Mouse (Mus musculus): ENCODE data around the gene Rragd.
A peak's percentile ranks its signal among the peaks of the same experiment; 100 is the strongest.

The Rragd gene

DNA sequence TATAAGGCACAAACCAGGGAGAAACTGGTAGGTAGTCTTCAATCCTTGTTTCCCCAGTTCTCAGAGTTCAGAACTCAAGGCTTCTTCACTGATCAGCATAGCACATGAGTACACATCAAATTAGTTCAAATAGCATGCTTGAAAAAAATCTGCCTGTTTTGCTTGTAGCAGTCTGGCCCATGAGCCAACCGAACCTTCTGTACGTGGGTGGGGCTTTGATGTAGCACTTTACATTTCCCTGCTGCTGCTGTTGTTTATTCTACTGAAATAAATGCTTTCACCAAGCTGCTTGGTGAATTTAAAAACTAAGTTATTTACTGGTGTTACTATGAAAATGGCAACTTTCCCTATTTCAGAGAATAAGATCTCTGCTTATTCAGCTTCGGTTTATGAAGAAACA, 69.2 kb downstream of the Rragd start:
- no peak for DNase-seq

DNA sequence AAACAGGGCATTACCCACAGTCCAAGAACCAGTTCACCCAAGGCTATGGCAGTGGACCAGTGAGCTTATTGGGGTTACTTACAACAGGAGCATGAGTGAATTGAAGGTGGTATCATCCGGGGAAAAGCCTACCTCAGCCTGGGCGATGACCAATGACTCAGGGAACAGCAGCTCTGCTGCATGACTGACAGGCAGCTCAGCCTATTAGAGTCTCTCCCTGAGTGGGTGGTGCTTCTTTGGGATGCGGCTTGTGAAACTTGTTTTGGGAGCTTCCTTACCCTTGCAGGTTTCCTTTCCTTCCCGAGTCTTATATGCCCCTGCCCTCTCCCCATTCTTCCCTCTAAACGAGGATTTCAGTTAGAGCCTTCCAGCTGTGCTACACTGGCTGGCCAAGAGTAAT, 69.8 kb downstream of the Rragd start:
- no peak for DNase-seq

- no peak for DNase-seq
These were observed 71.6 kb downstream of the Rragd start for GRCm38 (mm10) chr4:33054426-33054825.

GRCm38 (mm10) chr4:33056317-33056716, 73.5 kb downstream of the Rragd start:
- DNase-seq, result no peak

- DNase-seq, result peak; percentile 16
These were observed 75.3 kb downstream of the Rragd start for GRCm38 (mm10) chr4:33057890-33058687.

- no peak for DNase-seq
These were observed 78.3 kb downstream of the Rragd start for GRCm38 (mm10) chr4:33061158-33061557.

DNA sequence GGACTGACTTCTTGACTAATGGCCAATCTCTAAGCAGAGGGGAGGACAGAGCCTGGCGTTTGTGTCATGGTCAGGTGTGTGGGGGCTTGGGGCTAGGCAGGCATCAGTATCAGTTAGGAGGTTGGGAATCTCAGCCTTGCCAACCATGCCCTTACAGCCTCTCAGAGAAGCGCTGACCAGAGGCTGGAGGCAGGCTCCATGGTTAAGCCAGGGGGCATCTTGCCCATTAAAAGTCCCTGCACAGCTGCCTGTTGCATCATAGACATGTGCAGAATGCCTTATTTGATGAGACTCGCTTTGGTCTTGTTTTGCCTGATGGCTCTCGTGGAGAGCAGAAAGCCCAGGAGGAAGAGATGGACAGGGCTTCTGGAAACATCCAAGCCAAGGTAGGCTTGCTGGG, 80.1 kb downstream of the Rragd start, which contains the start of gene Gabrr2:
TSS of gene Gabrr2 (plus strand) at position 19 of the 400 bp plus-strand sequence.
- no peak for DNase-seq

DNA sequence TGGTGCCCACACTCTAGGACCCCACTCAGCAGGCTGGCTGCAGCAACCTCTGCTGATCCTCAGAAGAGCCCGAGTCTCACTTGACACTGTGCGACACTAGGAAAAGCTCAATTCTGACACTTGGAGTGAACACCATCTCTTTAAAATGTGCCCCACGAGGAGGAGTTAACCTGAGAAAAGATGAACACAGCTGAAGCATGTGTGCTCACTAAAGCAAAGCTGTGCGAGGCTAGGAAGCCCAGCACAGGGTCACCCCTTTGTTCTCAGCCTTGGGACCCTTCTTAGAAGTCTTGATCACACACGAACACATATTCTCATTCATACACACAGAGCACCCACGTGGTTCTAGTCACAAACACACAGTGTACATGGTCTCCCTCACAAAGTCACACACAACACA, 82.1 kb downstream of the Rragd start:
- DNase-seq, result no peak

DNA sequence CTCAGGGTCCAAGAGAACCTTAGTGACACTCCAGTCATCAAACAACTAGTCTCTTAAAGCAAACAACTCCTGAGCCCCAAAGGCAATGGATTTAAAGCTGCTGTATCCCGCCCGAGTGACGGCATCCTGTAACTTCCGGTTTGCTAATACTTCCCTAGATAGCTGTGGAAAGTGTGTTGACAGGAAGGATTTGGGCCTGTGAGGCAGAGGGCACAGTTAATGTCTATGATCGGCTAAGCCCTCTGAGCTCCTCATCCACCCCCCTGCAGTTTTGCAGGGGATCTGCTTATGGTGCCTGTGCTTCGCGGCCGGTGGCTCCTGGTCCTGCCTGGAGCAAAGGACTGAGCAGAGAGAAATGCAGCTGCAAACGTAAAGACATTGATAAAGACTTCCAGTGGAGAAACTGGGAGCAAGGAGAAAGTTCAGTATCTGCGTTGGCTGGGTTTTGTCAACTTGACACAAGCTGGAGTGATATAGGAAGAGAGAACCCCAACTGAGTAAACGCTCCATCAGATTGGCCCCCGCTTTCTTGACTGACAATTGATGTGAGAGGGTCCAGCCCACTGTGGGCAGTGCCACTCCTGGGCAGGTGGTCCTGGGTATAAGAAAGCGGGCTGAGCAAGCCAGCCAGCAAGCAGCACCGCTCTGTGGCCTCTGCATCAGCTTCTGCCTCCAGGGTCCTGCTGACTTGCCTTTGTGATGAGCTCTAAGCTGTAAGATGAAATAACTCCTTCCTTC, 83.6 kb downstream of the Rragd start:
- DNase-seq, result peak; percentile 26

DNA sequence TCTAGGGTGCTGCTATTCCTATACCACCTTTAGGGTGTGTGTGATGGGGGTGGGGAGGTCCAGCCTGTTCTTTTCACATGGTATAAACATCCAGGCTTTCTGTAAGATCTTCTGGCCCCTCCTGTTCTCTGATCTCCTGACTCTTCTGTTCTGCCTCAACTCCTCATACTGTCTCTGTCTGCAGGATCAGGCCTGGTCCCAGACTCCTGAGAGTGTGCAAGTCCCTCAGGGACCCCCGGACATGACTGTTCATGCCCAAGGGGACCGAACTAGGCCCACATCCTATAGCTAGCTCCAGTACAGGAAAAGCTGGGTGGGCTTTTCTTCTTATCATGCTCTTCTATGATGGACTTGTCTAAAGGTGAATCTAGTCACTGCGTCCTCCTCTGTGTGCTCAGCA, 84.5 kb downstream of the Rragd start:
- DNase-seq, result no peak

DNA sequence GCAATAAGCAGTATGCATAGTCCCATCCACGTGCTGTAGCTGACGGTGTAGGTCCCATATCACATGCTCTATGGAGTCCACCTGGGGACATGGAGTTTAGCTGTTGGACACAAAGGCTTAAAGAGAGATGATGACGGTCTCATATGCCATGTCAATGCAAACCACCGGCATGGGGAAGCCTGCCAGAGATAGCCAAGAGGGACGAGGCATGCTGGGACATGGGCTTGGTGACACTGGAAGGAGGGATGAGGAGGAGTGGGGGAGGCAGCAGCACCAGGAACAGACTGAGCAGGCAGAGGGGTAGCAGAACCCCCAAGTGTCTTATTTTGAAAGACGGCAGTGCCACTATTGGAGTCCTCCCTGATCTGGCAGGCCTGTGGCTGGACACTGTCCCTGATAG, 85.0 kb downstream of the Rragd start:
- DNase-seq, result no peak

DNA sequence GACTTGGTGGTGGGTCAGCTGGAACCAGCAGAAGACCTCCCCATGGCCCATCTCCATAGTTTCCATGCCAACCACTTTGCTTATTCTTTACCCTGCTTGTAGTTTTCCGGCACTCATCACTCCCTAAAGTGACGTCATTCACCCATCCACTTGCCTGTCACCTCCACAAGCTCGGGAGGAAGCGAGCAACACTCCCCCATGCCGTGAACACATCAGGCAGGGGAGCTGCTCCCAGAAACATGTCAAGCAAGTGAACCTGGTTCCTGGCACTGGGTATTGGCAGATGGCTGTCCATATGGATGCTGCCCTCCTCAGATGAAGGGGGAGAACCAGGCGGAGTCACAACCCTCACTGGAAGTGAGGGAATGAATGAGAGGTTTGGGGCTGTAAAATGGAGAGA, 86.1 kb downstream of the Rragd start:
- DNase-seq, result no peak

DNA sequence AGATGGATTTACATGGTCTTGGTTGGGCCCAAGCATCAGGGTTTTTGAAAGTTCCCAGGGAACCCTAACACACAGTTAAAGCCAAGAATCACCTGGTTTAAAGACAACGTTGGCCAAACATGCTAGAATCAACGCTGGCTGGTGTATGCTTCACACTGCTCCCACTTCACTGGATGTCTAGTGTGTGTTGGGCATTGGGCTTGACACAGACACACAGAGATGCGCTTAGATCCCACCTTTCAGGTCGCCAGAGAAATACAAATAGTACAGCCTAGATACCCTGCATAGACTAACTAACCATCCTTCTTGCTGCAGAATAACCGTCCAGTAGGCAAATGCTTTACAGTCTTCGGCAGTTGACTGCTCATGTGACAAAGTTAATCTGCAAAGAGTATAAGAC, 87.5 kb downstream of the Rragd start:
- DNase-seq, result no peak

- DNase-seq, result no peak
These were observed 88.5 kb downstream of the Rragd start for GRCm38 (mm10) chr4:33071337-33071736.
